Mouse (Mus musculus): Measurements from ENCODE around the gene Abcc9. TPM values are rescaled to one million over a fixed set of nuclear protein-coding genes. Genes with fewer than 3 reads are reported as not detected.

Gene Abcc9
- polyA plus RNA-seq, 1 experiment from 2014 or later: 31.0 TPM

GRCm38 (mm10) chr6:142717186-142717585 is 15.1 kb upstream of the Abcc9 start:
- Histone ChIP-seq H3K9ac (replicated peaks; ENCODE audit: low read depth, low read length) (no peak overlapping the region), H3K4me2 (replicated peaks; ENCODE audit: low read depth, low read length) (no peak overlapping the region), H3K27ac (ENCODE audit: low read length) (no peak overlapping the region), H3K9me3 (ENCODE audit: control insufficient read depth, low read depth, low read length) (no peaks in the 10 kb centered on the region), H3K4me3 (ENCODE audit: low read depth, low read length) (no peak overlapping the region), H3K36me3 (ENCODE audit: control insufficient read depth, insufficient read depth, low read length) (no peaks in the 10 kb centered on the region), H3K27me3 (ENCODE audit: control insufficient read depth, insufficient read depth, low read length) (no peaks in the 10 kb centered on the region), H3K4me1 (ENCODE audit: control insufficient read depth, insufficient read depth, low read length) (no peaks in the 10 kb centered on the region)
- ATAC-seq (ENCODE audit: insufficient number of reproducible peaks, insufficient read depth, low FRiP score, low read depth): no peak
- whole genome bisulfite sequencing: 51% methylated on average over 4 of the region's 4 CpGs

- Histone ChIP-seq H3K9me3 (ENCODE audit: control insufficient read depth, low read depth, low read length) (no peaks in the 10 kb centered on the region), H3K4me1 (ENCODE audit: control insufficient read depth, insufficient read depth, low read length) (0 out of 2 replicates have a peak, but pooled peaks cover 3% of the 10 kb centered on the region), H3K27me3 (ENCODE audit: control insufficient read depth, insufficient read depth, low read length) (no peaks in the 10 kb centered on the region), H3K36me3 (ENCODE audit: control insufficient read depth, insufficient read depth, low read length) (no peaks in the 10 kb centered on the region), H3K9ac (replicated peaks; ENCODE audit: low read depth, low read length) (no peak overlapping the region), H3K4me2 (replicated peaks; ENCODE audit: low read depth, low read length) (no peak overlapping the region), H3K4me3 (ENCODE audit: low read depth, low read length) (no peak overlapping the region), H3K27ac (ENCODE audit: low read length) (0 out of 2 replicates have a peak overlapping the region, but pooled peaks have one; percentile 1)
- ATAC-seq (ENCODE audit: insufficient number of reproducible peaks, insufficient read depth, low FRiP score, low read depth): no peak
- 57% methylated on average over 8 of the region's 8 CpGs for WGBS
Observed at GRCm38 (mm10) chr6:142715026-142715425, 12.9 kb upstream of the Abcc9 start.

GRCm38 (mm10) chr6:142711106-142711505 is 9.0 kb upstream of the Abcc9 start:
- Histone ChIP-seq H3K27me3 (ENCODE audit: control insufficient read depth, insufficient read depth, low read length) (no peaks in the 10 kb centered on the region), H3K9ac (replicated peaks; ENCODE audit: low read depth, low read length) (no peak overlapping the region), H3K27ac (ENCODE audit: low read length) (0 out of 2 replicates have a peak overlapping the region, but pooled peaks have one; percentile 21), H3K4me1 (ENCODE audit: control insufficient read depth, insufficient read depth, low read length) (0 out of 2 replicates have a peak, but pooled peaks cover 3% of the 10 kb centered on the region), H3K4me3 (ENCODE audit: low read depth, low read length) (no peak overlapping the region), H3K4me2 (replicated peaks; ENCODE audit: low read depth, low read length) (no peak overlapping the region), H3K36me3 (ENCODE audit: control insufficient read depth, insufficient read depth, low read length) (no peaks in the 10 kb centered on the region), H3K9me3 (ENCODE audit: control insufficient read depth, low read depth, low read length) (no peaks in the 10 kb centered on the region)
- WGBS: 48% methylated on average over 4 of the region's 4 CpGs
- ATAC-seq (ENCODE audit: insufficient number of reproducible peaks, insufficient read depth, low FRiP score, low read depth): no peak

- 0 out of 2 replicates have a peak, but pooled peaks cover 3% of the 10 kb centered on the region for H3K4me1 ChIP-seq (ENCODE audit: control insufficient read depth, insufficient read depth, low read length)
- 80% methylated on average over 6 of the region's 6 CpGs for WGBS
- H3K9me3 ChIP-seq (ENCODE audit: control insufficient read depth, low read depth, low read length): no peaks in the 10 kb centered on the region
- no peaks in the 10 kb centered on the region for H3K27me3 ChIP-seq (ENCODE audit: control insufficient read depth, insufficient read depth, low read length)
- H3K9ac ChIP-seq (replicated peaks; ENCODE audit: low read depth, low read length): no peak overlapping the region
- no peaks in the 10 kb centered on the region for H3K36me3 ChIP-seq (ENCODE audit: control insufficient read depth, insufficient read depth, low read length)
- no peak overlapping the region for H3K4me3 ChIP-seq (ENCODE audit: low read depth, low read length)
- no peak for ATAC-seq (ENCODE audit: insufficient number of reproducible peaks, insufficient read depth, low FRiP score, low read depth)
- no peak overlapping the region for H3K4me2 ChIP-seq (replicated peaks; ENCODE audit: low read depth, low read length)
- no peak overlapping the region; the same call in 1 of the 2 replicates for H3K27ac ChIP-seq (ENCODE audit: low read length)
Observed at GRCm38 (mm10) chr6:142710690-142711089, 8.6 kb upstream of the Abcc9 start.

GRCm38 (mm10) chr6:142708369-142708768 is 6.3 kb upstream of the Abcc9 start:
- no peak for ATAC-seq (ENCODE audit: insufficient number of reproducible peaks, insufficient read depth, low FRiP score, low read depth)
- Histone ChIP-seq H3K4me2 (replicated peaks; ENCODE audit: low read depth, low read length) (no peak overlapping the region), H3K4me3 (ENCODE audit: low read depth, low read length) (no peak overlapping the region), H3K9me3 (ENCODE audit: control insufficient read depth, low read depth, low read length) (no peaks in the 10 kb centered on the region), H3K27ac (ENCODE audit: low read length) (no peak overlapping the region), H3K27me3 (ENCODE audit: control insufficient read depth, insufficient read depth, low read length) (no peaks in the 10 kb centered on the region), H3K36me3 (ENCODE audit: control insufficient read depth, insufficient read depth, low read length) (no peaks in the 10 kb centered on the region), H3K9ac (replicated peaks; ENCODE audit: low read depth, low read length) (no peak overlapping the region), H3K4me1 (ENCODE audit: control insufficient read depth, insufficient read depth, low read length) (peaks cover 6% of the 10 kb centered on the region; the same call in 1 of the 2 replicates)
- 82% methylated on average over 6 of the region's 6 CpGs for WGBS

- Histone ChIP-seq H3K27me3 (ENCODE audit: control insufficient read depth, insufficient read depth, low read length) (no peaks in the 10 kb centered on the region), H3K4me2 (replicated peaks; ENCODE audit: low read depth, low read length) (no peak overlapping the region), H3K9me3 (ENCODE audit: control insufficient read depth, low read depth, low read length) (no peaks in the 10 kb centered on the region), H3K36me3 (ENCODE audit: control insufficient read depth, insufficient read depth, low read length) (no peaks in the 10 kb centered on the region), H3K4me1 (ENCODE audit: control insufficient read depth, insufficient read depth, low read length) (peaks cover 9% of the 10 kb centered on the region; the same call in 1 of the 2 replicates), H3K9ac (replicated peaks; ENCODE audit: low read depth, low read length) (no peak overlapping the region), H3K27ac (ENCODE audit: low read length) (no peak overlapping the region), H3K4me3 (ENCODE audit: low read depth, low read length) (no peak overlapping the region)
- no peak for ATAC-seq (ENCODE audit: insufficient number of reproducible peaks, insufficient read depth, low FRiP score, low read depth)
- WGBS: 76% methylated on average over 3 of the region's 3 CpGs
Observed at GRCm38 (mm10) chr6:142706688-142707087, 4.6 kb upstream of the Abcc9 start.

GRCm38 (mm10) chr6:142703441-142703930 is 1.4 kb upstream of the Abcc9 start:
- H3K4me1 ChIP-seq (ENCODE audit: control insufficient read depth, insufficient read depth, low read length): peaks cover 7% of the 10 kb centered on the region; the same call in 1 of the 2 replicates
- H3K9me3 ChIP-seq (ENCODE audit: control insufficient read depth, low read depth, low read length): no peaks in the 10 kb centered on the region
- H3K9ac ChIP-seq (replicated peaks; ENCODE audit: low read depth, low read length): no peak overlapping the region
- WGBS: 68% methylated on average over 11 of the region's 11 CpGs
- no peak overlapping the region for H3K4me2 ChIP-seq (replicated peaks; ENCODE audit: low read depth, low read length)
- H3K36me3 ChIP-seq (ENCODE audit: control insufficient read depth, insufficient read depth, low read length): no peaks in the 10 kb centered on the region
- no peaks in the 10 kb centered on the region for H3K27me3 ChIP-seq (ENCODE audit: control insufficient read depth, insufficient read depth, low read length)
- no peak overlapping the region for H3K27ac ChIP-seq (ENCODE audit: low read length)
- H3K4me3 ChIP-seq (ENCODE audit: low read depth, low read length): no peak overlapping the region
- no peak for ATAC-seq (ENCODE audit: insufficient number of reproducible peaks, insufficient read depth, low FRiP score, low read depth)

- Histone ChIP-seq H3K4me2 (replicated peaks; ENCODE audit: low read depth, low read length) (peak overlapping the region; percentile 60), H3K36me3 (ENCODE audit: control insufficient read depth, insufficient read depth, low read length) (0 out of 2 replicates have a peak, but pooled peaks cover 6% of the 10 kb centered on the region), H3K4me1 (ENCODE audit: control insufficient read depth, insufficient read depth, low read length) (peaks cover 7% of the 10 kb centered on the region; the same call in 1 of the 2 replicates), H3K9me3 (ENCODE audit: control insufficient read depth, low read depth, low read length) (no peaks in the 10 kb centered on the region), H3K9ac (replicated peaks; ENCODE audit: low read depth, low read length) (no peak overlapping the region; the same call in 1 of the 2 replicates), H3K27me3 (ENCODE audit: control insufficient read depth, insufficient read depth, low read length) (no peaks in the 10 kb centered on the region), H3K4me3 (ENCODE audit: low read depth, low read length) (peak overlapping the region; percentile 43), H3K27ac (ENCODE audit: low read length) (peak overlapping the region; percentile 59)
- ATAC-seq (ENCODE audit: insufficient number of reproducible peaks, insufficient read depth, low FRiP score, low read depth): no peak
- WGBS: 53% methylated on average over 13 of the region's 13 CpGs
Observed at GRCm38 (mm10) chr6:142701161-142701560, 954 bp downstream of the Abcc9 start.

GRCm38 (mm10) chr6:142700753-142701152 is 1.4 kb downstream of the Abcc9 start:
- H3K4me3 ChIP-seq (ENCODE audit: low read depth, low read length): peak overlapping the region; percentile 43
- ATAC-seq (ENCODE audit: insufficient number of reproducible peaks, insufficient read depth, low FRiP score, low read depth): no peak
- H3K4me1 ChIP-seq (ENCODE audit: control insufficient read depth, insufficient read depth, low read length): peaks cover 7% of the 10 kb centered on the region; the same call in 1 of the 2 replicates
- H3K27me3 ChIP-seq (ENCODE audit: control insufficient read depth, insufficient read depth, low read length): no peaks in the 10 kb centered on the region
- 0 out of 2 replicates have a peak overlapping the region, but pooled peaks have one; percentile 11 for H3K9ac ChIP-seq (replicated peaks; ENCODE audit: low read depth, low read length)
- peak overlapping the region; percentile 60 for H3K4me2 ChIP-seq (replicated peaks; ENCODE audit: low read depth, low read length)
- WGBS: 56% methylated on average over 8 of the region's 8 CpGs
- H3K9me3 ChIP-seq (ENCODE audit: control insufficient read depth, low read depth, low read length): no peaks in the 10 kb centered on the region
- peak overlapping the region; percentile 59 for H3K27ac ChIP-seq (ENCODE audit: low read length)
- H3K36me3 ChIP-seq (ENCODE audit: control insufficient read depth, insufficient read depth, low read length): 0 out of 2 replicates have a peak, but pooled peaks cover 6% of the 10 kb centered on the region
